Mouse (Mus musculus): Measurements from ENCODE around the gene Grn. TPM values are rescaled to one million over a fixed set of nuclear protein-coding genes. Genes with fewer than 3 reads are reported as not detected.

Grn gene
- polyA plus RNA-seq, 1 experiment from 2014 or later: 110 TPM

DNA sequence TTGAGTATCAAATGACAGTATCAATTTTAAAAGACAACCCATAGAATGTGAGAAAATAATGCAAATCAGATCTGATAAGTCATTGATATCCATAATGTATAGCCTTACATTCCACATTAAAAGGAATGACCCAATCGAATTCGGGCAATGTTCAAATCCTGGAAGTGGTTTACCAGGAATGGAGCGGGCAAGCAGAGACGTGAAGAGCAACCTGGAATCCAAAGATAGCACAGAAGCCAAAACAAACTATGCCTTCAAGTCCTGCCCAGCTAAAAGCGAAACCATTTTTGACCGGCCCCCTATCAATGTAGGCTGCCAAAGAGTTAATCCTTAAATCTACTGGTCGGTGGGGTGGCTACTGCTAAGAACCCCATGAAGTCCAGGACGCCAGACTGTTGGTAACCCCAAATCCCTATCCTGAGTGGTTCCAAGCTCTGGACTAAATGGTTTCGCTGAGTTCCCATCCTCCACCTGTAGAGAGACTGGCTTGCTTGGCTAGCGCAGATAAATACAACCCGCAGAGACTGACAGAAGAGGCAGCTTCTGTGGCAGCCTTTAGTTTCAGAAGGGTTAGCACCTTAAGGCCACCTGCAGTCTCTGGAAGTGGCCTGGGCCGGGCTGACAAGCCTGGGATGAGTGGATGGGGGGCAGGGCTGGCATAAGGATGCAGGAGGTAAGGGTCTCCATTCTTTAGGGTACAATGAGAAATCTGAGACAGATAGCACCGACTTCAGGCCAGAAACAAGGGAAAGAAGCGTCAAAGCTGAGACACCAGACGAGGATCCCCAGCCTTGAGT, 37.5 kb upstream of the Grn start:
- H3K4me2 ChIP-seq: peak overlapping the region; percentile 96
- no peak overlapping the region for H3K27ac ChIP-seq (ENCODE audit: low read depth, low read length)
- H3K36me3 ChIP-seq (ENCODE audit: control insufficient read depth, insufficient read depth, low read length): no peaks in the 10 kb centered on the region
- H3K9ac ChIP-seq (ENCODE audit: low read depth, low read length): no peak overlapping the region
- WGBS (ENCODE audit: insufficient replicate concordance): 15% methylated on average over 15 of the region's 15 CpGs
- H3K27me3 ChIP-seq (ENCODE audit: control insufficient read depth, insufficient read depth, low read length): peaks cover 25% of the 10 kb centered on the region
- H3K4me3 ChIP-seq (ENCODE audit: low read depth, low read length): peak overlapping the region; percentile 43
- peaks cover 12% of the 10 kb centered on the region for H3K4me1 ChIP-seq (ENCODE audit: control insufficient read depth, insufficient read depth, low read length)
- H3K9me3 ChIP-seq (replicated peaks; ENCODE audit: control insufficient read depth, low read length): no peaks in the 10 kb centered on the region
- ATAC-seq (replicated peaks; ENCODE audit: insufficient number of reproducible peaks, low FRiP score, low TSS enrichment): no peak

DNA sequence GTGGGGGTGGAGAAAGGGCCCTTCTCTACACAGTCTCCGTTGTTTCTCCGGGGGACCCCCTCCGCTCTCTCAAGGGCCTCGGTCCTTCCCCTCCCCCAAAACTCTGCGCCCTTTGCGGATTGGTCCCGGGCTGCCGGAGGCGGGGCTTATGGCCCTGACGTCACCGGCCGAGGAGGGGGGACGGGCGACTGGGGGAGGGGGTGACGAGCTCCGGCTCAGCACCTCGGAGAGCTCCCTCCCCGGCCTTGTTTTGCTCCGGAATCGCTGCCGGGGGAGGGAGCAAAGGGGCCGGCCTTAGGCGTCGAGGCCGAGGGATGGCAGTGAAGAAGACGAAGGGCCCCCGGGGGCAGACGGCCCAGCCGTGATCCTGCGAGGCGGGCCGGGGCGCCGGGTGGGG, 36.9 kb upstream of the Grn start, which contains the start of gene Rundc3a:
Rundc3a (plus strand) TSS at position 166 of the 397 bp plus-strand sequence.
- peaks cover 31% of the 10 kb centered on the region for H3K27me3 ChIP-seq (ENCODE audit: control insufficient read depth, insufficient read depth, low read length)
- H3K27ac ChIP-seq (ENCODE audit: low read depth, low read length): no peak within 1 kb of the TSS
- peak within 1 kb of the TSS; percentile 96 for H3K4me2 ChIP-seq
- H3K4me3 ChIP-seq (ENCODE audit: low read depth, low read length): peak within 1 kb of the TSS; percentile 43
- no peaks in the 10 kb centered on the region for H3K9me3 ChIP-seq (replicated peaks; ENCODE audit: control insufficient read depth, low read length)
- H3K4me1 ChIP-seq (ENCODE audit: control insufficient read depth, insufficient read depth, low read length): peaks cover 12% of the 10 kb centered on the region
- under 1% methylated on average over 32 of the region's 34 CpGs for WGBS (ENCODE audit: insufficient replicate concordance)
- H3K9ac ChIP-seq (ENCODE audit: low read depth, low read length): no peak within 1 kb of the TSS
- H3K36me3 ChIP-seq (ENCODE audit: control insufficient read depth, insufficient read depth, low read length): no peaks in the 10 kb centered on the region
- ATAC-seq (replicated peaks; ENCODE audit: insufficient number of reproducible peaks, low FRiP score, low TSS enrichment): peak; percentile 73

DNA sequence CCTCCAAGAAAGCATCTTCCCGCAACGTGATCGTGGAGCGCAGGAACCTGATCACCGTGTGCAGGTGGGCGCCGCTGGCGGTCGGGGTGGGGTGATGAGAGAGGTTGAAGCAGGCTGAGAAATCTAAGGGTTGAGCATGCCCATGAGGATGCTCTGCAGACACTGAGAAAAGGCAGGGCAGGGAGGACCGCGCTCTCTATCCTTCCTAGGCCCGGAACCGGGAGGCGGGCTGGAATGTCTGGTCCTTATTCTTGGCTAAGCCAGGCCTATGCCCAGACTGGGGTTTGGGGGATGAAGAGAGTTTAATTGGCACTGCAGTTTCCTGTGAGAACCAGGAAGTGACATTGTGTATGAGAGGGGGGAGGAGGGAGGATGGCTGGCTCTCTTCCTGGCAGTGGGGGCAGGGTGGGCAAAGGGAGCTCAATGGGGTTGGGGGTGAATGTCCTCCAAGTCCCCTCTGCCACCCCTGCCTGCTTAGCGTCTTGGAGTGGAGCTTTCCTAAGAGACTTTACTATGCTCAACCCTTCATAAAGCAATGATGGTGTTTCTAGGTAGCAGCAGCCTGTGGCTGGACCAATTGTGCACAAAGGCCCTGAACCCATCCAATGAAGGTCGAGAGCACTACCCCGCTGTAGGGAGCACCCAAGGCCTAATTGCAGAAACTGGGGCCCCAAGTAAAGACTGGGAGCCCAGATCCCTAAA, 36.2 kb upstream of the Grn start:
- H3K36me3 ChIP-seq (ENCODE audit: control insufficient read depth, insufficient read depth, low read length): no peaks in the 10 kb centered on the region
- H3K4me3 ChIP-seq (ENCODE audit: low read depth, low read length): peak overlapping the region; percentile 43
- no peak overlapping the region for H3K9ac ChIP-seq (ENCODE audit: low read depth, low read length)
- H3K9me3 ChIP-seq (replicated peaks; ENCODE audit: control insufficient read depth, low read length): no peaks in the 10 kb centered on the region
- H3K4me1 ChIP-seq (ENCODE audit: control insufficient read depth, insufficient read depth, low read length): peaks cover 12% of the 10 kb centered on the region
- ATAC-seq (replicated peaks; ENCODE audit: insufficient number of reproducible peaks, low FRiP score, low TSS enrichment): no peak
- H3K27ac ChIP-seq (ENCODE audit: low read depth, low read length): no peak overlapping the region
- H3K27me3 ChIP-seq (ENCODE audit: control insufficient read depth, insufficient read depth, low read length): peaks cover 37% of the 10 kb centered on the region
- H3K4me2 ChIP-seq: peak overlapping the region; percentile 96
- WGBS (ENCODE audit: insufficient replicate concordance): 11% methylated on average over 17 of the region's 17 CpGs

DNA sequence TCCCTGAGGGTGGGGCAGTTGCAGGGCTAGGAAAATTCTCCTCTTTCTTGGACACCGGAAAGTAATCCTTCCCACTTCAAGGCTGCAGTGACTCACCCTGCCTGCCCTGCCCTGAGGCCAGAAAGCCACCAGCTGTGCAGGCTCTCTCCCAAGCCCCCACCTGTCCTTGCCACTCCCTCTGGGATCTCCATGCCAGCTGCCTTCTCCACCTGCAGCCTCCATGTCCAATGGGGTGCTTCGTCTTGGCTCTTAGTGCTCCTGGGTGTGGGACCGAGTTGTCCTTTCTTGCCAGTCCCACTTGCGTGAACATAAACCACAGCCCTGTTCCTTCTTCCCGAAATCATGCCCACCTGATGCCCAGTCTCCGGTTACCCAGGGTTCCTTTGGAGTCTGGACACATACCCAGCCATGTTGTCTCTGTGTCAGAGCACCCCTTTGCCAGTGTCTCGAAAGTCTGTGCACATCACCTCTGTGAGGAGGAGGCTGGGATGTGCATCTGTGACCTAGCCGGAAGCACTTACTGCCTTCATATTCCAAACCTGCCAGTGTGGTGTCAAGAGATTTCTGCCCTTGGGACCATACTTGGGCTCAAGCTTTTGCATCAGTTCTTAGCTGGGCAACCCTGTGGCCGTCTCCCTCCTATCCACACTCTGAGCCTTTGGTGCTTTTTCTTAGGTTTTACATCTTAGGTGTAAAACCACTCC, 35.5 kb upstream of the Grn start:
- Histone ChIP-seq H3K27me3 (ENCODE audit: control insufficient read depth, insufficient read depth, low read length) (peaks cover 44% of the 10 kb centered on the region), H3K4me3 (ENCODE audit: low read depth, low read length) (no peak overlapping the region), H3K27ac (ENCODE audit: low read depth, low read length) (no peak overlapping the region), H3K36me3 (ENCODE audit: control insufficient read depth, insufficient read depth, low read length) (no peaks in the 10 kb centered on the region), H3K4me1 (ENCODE audit: control insufficient read depth, insufficient read depth, low read length) (peaks cover 14% of the 10 kb centered on the region), H3K9ac (ENCODE audit: low read depth, low read length) (no peak overlapping the region), H3K9me3 (replicated peaks; ENCODE audit: control insufficient read depth, low read length) (no peaks in the 10 kb centered on the region), H3K4me2 (no peak overlapping the region)
- no peak for ATAC-seq (replicated peaks; ENCODE audit: insufficient number of reproducible peaks, low FRiP score, low TSS enrichment)
- 79% methylated on average over 9 of the region's 9 CpGs for WGBS (ENCODE audit: insufficient replicate concordance)

DNA sequence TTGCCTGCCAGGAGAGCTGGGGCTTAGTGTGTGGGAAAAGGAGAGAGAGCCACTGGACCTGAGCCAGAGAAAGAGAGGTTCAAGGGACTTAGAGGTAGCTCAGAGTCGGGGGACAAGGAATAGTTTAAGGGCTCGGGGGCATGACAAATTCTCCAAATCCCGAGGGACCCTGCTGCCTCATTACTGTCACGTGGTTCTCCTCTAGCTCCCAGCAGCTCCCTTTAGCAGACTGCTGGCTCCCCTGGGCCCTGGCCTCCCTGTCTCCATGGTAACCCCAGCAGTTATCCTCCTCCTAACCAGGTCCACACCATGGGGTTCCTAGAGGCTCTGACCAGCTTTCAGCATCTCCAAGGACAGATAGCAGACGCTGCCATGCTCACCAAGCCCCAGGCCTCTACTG, 34.9 kb upstream of the Grn start:
- Histone ChIP-seq H3K9me3 (replicated peaks; ENCODE audit: control insufficient read depth, low read length) (no peaks in the 10 kb centered on the region), H3K27me3 (ENCODE audit: control insufficient read depth, insufficient read depth, low read length) (peaks cover 51% of the 10 kb centered on the region), H3K9ac (ENCODE audit: low read depth, low read length) (no peak overlapping the region), H3K4me1 (ENCODE audit: control insufficient read depth, insufficient read depth, low read length) (peaks cover 16% of the 10 kb centered on the region), H3K36me3 (ENCODE audit: control insufficient read depth, insufficient read depth, low read length) (no peaks in the 10 kb centered on the region), H3K27ac (ENCODE audit: low read depth, low read length) (no peak overlapping the region), H3K4me2 (no peak overlapping the region), H3K4me3 (ENCODE audit: low read depth, low read length) (no peak overlapping the region)
- no peak for ATAC-seq (replicated peaks; ENCODE audit: insufficient number of reproducible peaks, low FRiP score, low TSS enrichment)
- 3% methylated on average over 5 of the region's 5 CpGs for WGBS (ENCODE audit: insufficient replicate concordance)

DNA sequence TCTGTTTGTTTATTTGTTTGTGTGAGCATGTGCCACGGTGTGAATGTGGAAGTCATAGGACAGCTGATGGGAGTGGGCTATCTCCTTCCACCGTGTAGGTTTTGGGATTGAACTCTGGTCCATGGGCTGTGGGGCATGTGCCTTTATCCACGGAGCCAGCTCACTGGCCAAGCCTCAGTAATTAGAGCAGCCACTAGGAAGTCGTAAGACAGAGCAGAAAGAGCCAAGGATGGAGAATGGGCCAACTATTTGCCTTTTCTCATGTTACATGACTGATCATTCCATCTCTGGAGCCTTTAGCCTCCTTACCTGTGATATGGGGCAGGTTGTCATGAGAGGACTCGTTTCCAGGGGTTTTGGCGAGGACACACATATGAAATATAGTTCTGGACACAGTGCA, 33.9 kb upstream of the Grn start:
- Histone ChIP-seq H3K9ac (ENCODE audit: low read depth, low read length) (no peak overlapping the region), H3K4me3 (ENCODE audit: low read depth, low read length) (no peak overlapping the region), H3K4me1 (ENCODE audit: control insufficient read depth, insufficient read depth, low read length) (peaks cover 16% of the 10 kb centered on the region), H3K9me3 (replicated peaks; ENCODE audit: control insufficient read depth, low read length) (no peaks in the 10 kb centered on the region), H3K27me3 (ENCODE audit: control insufficient read depth, insufficient read depth, low read length) (peaks cover 61% of the 10 kb centered on the region), H3K36me3 (ENCODE audit: control insufficient read depth, insufficient read depth, low read length) (no peaks in the 10 kb centered on the region), H3K4me2 (no peak overlapping the region), H3K27ac (ENCODE audit: low read depth, low read length) (no peak overlapping the region)
- WGBS (ENCODE audit: insufficient replicate concordance): 55% methylated on average over 6 of the region's 6 CpGs
- no peak for ATAC-seq (replicated peaks; ENCODE audit: insufficient number of reproducible peaks, low FRiP score, low TSS enrichment)

DNA sequence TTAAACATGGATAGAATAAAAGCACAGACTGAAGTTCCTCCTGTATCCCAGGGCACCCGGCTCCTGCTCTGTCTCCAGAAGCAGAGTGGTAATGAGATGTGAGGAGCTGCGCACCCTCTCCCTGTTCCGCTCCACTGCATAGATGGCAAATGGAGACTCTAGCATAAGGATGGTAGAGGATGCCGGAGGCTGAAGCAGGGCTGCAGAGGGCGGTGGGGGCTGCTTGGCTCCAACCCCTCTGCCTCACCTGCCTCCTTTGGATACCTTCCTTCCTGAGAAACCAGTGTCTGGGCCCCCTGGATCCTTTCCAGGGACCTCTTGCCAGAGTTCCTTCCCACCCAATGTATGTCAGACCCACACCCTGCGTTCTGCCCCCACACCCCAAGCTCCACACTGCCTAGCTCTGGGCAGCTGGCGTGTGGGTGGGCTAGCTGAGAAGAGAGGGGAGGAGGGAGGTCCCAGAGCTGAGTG, 33.4 kb upstream of the Grn start:
- Histone ChIP-seq H3K36me3 (ENCODE audit: control insufficient read depth, insufficient read depth, low read length) (no peaks in the 10 kb centered on the region), H3K9ac (ENCODE audit: low read depth, low read length) (no peak overlapping the region), H3K4me3 (ENCODE audit: low read depth, low read length) (no peak overlapping the region), H3K9me3 (replicated peaks; ENCODE audit: control insufficient read depth, low read length) (no peaks in the 10 kb centered on the region), H3K4me1 (ENCODE audit: control insufficient read depth, insufficient read depth, low read length) (peaks cover 16% of the 10 kb centered on the region), H3K27ac (ENCODE audit: low read depth, low read length) (no peak overlapping the region), H3K27me3 (ENCODE audit: control insufficient read depth, insufficient read depth, low read length) (peaks cover 62% of the 10 kb centered on the region), H3K4me2 (no peak overlapping the region)
- ATAC-seq (replicated peaks; ENCODE audit: insufficient number of reproducible peaks, low FRiP score, low TSS enrichment): no peak
- WGBS (ENCODE audit: insufficient replicate concordance): 78% methylated on average over 7 of the region's 7 CpGs

DNA sequence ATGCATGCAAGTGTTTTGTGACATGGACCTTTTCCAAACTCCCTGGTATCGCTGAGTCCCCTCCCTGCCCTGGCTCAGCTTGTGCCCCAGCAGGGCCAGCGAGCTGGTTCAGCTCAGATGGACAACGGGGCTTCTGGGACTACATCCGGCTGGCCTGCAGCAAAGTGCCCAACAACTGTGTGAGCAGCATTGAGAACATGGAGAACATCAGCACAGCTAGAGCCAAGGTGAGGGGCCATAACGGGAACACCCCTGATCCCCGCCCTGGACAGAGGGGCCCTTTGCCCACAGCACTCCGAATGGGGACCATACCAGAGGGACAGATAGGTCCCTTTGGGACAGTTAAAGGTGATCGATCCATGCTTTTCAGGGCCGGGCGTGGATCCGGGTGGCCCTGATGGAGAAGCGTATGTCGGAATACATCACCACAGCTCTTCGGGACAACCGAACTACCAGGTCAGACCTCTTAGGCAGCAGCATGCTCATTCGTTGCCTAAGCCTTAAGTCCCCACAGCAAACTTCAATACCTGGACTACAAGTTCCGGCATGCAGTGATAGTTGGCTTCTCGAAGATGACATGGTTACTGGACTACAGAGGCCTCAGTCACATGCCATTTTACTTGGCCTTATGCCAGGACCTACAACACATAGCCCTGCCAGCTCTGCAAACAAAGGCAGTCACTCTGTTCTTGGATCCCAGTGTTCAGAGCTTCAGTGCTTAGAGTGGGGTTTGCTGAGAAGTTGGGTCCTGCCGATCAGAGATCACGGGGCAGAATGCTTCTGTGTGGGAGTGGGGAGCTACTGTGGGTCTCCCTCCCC, 31.9 kb upstream of the Grn start:
- Histone ChIP-seq H3K27ac (ENCODE audit: low read depth, low read length) (no peak overlapping the region), H3K4me2 (no peak overlapping the region), H3K27me3 (ENCODE audit: control insufficient read depth, insufficient read depth, low read length) (peaks cover 72% of the 10 kb centered on the region), H3K4me3 (ENCODE audit: low read depth, low read length) (no peak overlapping the region), H3K9me3 (replicated peaks; ENCODE audit: control insufficient read depth, low read length) (no peaks in the 10 kb centered on the region), H3K36me3 (ENCODE audit: control insufficient read depth, insufficient read depth, low read length) (peaks cover 8% of the 10 kb centered on the region), H3K4me1 (ENCODE audit: control insufficient read depth, insufficient read depth, low read length) (peaks cover 13% of the 10 kb centered on the region), H3K9ac (ENCODE audit: low read depth, low read length) (no peak overlapping the region)
- no peak for ATAC-seq (replicated peaks; ENCODE audit: insufficient number of reproducible peaks, low FRiP score, low TSS enrichment)
- 70% methylated on average over 20 of the region's 20 CpGs for WGBS (ENCODE audit: insufficient replicate concordance)

Data from heart, embryonic 11.5 days (tissue).